Mouse (Mus musculus) lung, postnatal 0 days (tissue): Measurements from ENCODE around the gene Bcl2a1c. TPM values are rescaled to one million over a fixed set of nuclear protein-coding genes. Genes with fewer than 3 reads are reported as not detected.

Source experiments
- ATAC-seq: fragments of 200-750 bp; cut with Nextera tagmentation; 2 replicates; pipeline ENCODE4 v1.8.0; 2017; ENCODE audit warnings: moderate library complexity
- DNase-seq: peaks from one replicate; pipeline ENCODE4 v3.0.0-alpha.2; 2016; ENCODE audit warnings: low spot score
- H3K27ac ChIP-seq: fragments of 300-500 bp; sonication (generic); 2 replicates; pipeline ENCODE4 v1.5.1; 2014; ENCODE audit warnings: antibody characterized with exemption, mild to moderate bottlenecking, low read length, mixed read lengths
- H3K27me3 ChIP-seq: fragments of 300-500 bp; sonication (generic); replicated peaks from 2 replicates; pipeline ENCODE4 v1.6.1; 2014; ENCODE audit warnings: low read length, mixed read lengths; ENCODE audit not compliant: insufficient read depth
- H3K36me3 ChIP-seq: fragments of 300-500 bp; sonication (generic); 2 replicates; pipeline ENCODE4 v1.6.1; 2014; ENCODE audit warnings: low read length, mixed read lengths; ENCODE audit not compliant: insufficient read depth
- H3K4me1 ChIP-seq: fragments of 300-500 bp; sonication (generic); 2 replicates; pipeline ENCODE4 v1.6.1; 2014; ENCODE audit warnings: antibody characterized with exemption, low read depth, low read length, mixed read lengths; ENCODE audit not compliant: insufficient read depth
- H3K4me2 ChIP-seq: fragments of 300-500 bp; sonication (generic); replicated peaks from 2 replicates; pipeline ENCODE4 v1.6.1; 2014; ENCODE audit warnings: low read depth, mild to moderate bottlenecking, low read length, moderate library complexity, mixed read lengths
- H3K4me3 ChIP-seq: fragments of 300-500 bp; sonication (generic); 2 replicates; pipeline ENCODE4 v1.5.1; 2014; ENCODE audit warnings: low read depth, low read length
- H3K9ac ChIP-seq: fragments of 300-500 bp; sonication (generic); replicated peaks from 2 replicates; pipeline ENCODE4 v1.6.1; 2014; ENCODE audit warnings: low read depth, mild to moderate bottlenecking
- H3K9me3 ChIP-seq: fragments of 300-500 bp; sonication (generic); 2 replicates; pipeline ENCODE4 v1.6.1; 2016; ENCODE audit warnings: low read length, mixed read lengths
- CTCF ChIP-seq: IDR thresholded peaks from 2 replicates; pipeline ENCODE4 v1.5.1; 2016; ENCODE audit warnings: antibody characterized with exemption, mild to moderate bottlenecking
- EP300 ChIP-seq: IDR thresholded peaks from 2 replicates; pipeline ENCODE4 v1.6.1; 2016; ENCODE audit warnings: antibody characterized with exemption, mild to moderate bottlenecking, control low read depth
- WGBS: fragments of 180-500 bp; shearing (Covaris S2); extraction: QIAGEN DNeasy Blood & Tissue Kit; methylation state at CpG from one replicate; pipeline ENCODE4 v1.1.7; 2014; 5-methylcytosine and 5-hydroxymethylcytosine counted together
- polyA plus RNA-seq: library from polyadenylated mRNA; unstranded; fragments of >200 nt; fragmentation: Nextera tagmentation; extraction: Ambion mirVana; gene quantifications from 2 replicates; pipeline ENCODE4 v1.2.1, GENCODE M21; 2015

Gene Bcl2a1c
- polyA plus RNA-seq, 1 experiment from 2014 or later = 3.0 TPM

GRCm38 (mm10) chr9:114379871-114380270 is 49.9 kb downstream of the Bcl2a1c start:
- Histone ChIP-seq H3K9me3 (no peaks in the 10 kb centered on the region), H3K27ac (no peak overlapping the region), H3K27me3 (no peaks in the 10 kb centered on the region), H3K4me1 (no peaks in the 10 kb centered on the region), H3K9ac (no peak overlapping the region), H3K4me2 (no peak overlapping the region), H3K4me3 (no peak overlapping the region), H3K36me3 (no peaks in the 10 kb centered on the region; the same call in 1 of the 2 replicates)
- no peak for TF ChIP-seq EP300
- no peak for TF ChIP-seq CTCF
- no peak for DNase-seq
- no peak for ATAC-seq
- WGBS = 77% methylated on average over 12 of the region's 12 CpGs

Other genes with a start within 250 kb of the Bcl2a1c start
- gene Crtap, start 60.5 kb downstream of the Bcl2a1c start, polyA plus RNA-seq = 83.8 and 84.8 TPM in 2 replicates
- gene Glb1, start 70.9 kb downstream of the Bcl2a1c start, polyA plus RNA-seq = 23.3 and 23.4 TPM in 2 replicates
- gene Tmppe, start 71.0 kb downstream of the Bcl2a1c start, polyA plus RNA-seq = 5.5 TPM in 2 replicates
- gene Ccr4, start 174.8 kb downstream of the Bcl2a1c start, polyA plus RNA-seq = not detected in 2 replicates
- gene C130032M10Rik, start 185.6 kb downstream of the Bcl2a1c start, polyA plus RNA-seq = 0.33 TPM in 1 of 2 replicates, not detected in the other
- 0.30 and 0.32 TPM in 2 replicates for gene Trim71, start 234.2 kb downstream of the Bcl2a1c start, polyA plus RNA-seq